Mouse (Mus musculus) cerebellum, adult 9-11 months (tissue): ENCODE results near the gene Slc15a5.

Experiments
- DNase-seq: peaks from one replicate; pipeline ENCODE4 v3.0.0; 2022

The Slc15a5 gene

GRCm38 (mm10) chr6:138054956-138055355, 24.8 kb downstream of the Slc15a5 start:
- DNase-seq: no peak

GRCm38 (mm10) chr6:138054166-138054565, 25.6 kb downstream of the Slc15a5 start:
- no peak for DNase-seq

- DNase-seq: no peak
These were observed 26.0 kb downstream of the Slc15a5 start for GRCm38 (mm10) chr6:138053686-138054085.

GRCm38 (mm10) chr6:138045364-138045763, 34.4 kb downstream of the Slc15a5 start:
- DNase-seq: no peak

GRCm38 (mm10) chr6:138042891-138043290, 36.8 kb downstream of the Slc15a5 start:
- DNase-seq: no peak

- no peak for DNase-seq
These were observed 37.9 kb downstream of the Slc15a5 start for GRCm38 (mm10) chr6:138041865-138042264.

GRCm38 (mm10) chr6:138037587-138037986, 42.1 kb downstream of the Slc15a5 start:
- DNase-seq: no peak

GRCm38 (mm10) chr6:138036891-138037290, 42.8 kb downstream of the Slc15a5 start:
- DNase-seq: no peak

GRCm38 (mm10) chr6:138016898-138017297, 62.8 kb downstream of the Slc15a5 start:
- DNase-seq: no peak

GRCm38 (mm10) chr6:138014976-138015674, 64.6 kb downstream of the Slc15a5 start:
- no peak for DNase-seq

GRCm38 (mm10) chr6:138011955-138012354, 67.8 kb downstream of the Slc15a5 start:
- DNase-seq: no peak

GRCm38 (mm10) chr6:138007705-138008104, 72.0 kb downstream of the Slc15a5 start:
- no peak for DNase-seq

- DNase-seq: no peak
These were observed 73.0 kb downstream of the Slc15a5 start for GRCm38 (mm10) chr6:138006525-138007251.

- no peak for DNase-seq
These were observed 89.9 kb downstream of the Slc15a5 start for GRCm38 (mm10) chr6:137989853-137990252.

- no peak for DNase-seq
These were observed 94.5 kb downstream of the Slc15a5 start for GRCm38 (mm10) chr6:137985169-137985568.

GRCm38 (mm10) chr6:137982195-137982737, 97.5 kb downstream of the Slc15a5 start:
- DNase-seq: no peak

- DNase-seq: no peak
These were observed 98.6 kb downstream of the Slc15a5 start for GRCm38 (mm10) chr6:137980905-137981696.

- DNase-seq: no peak
These were observed 99.3 kb downstream of the Slc15a5 start for GRCm38 (mm10) chr6:137980413-137980812.

GRCm38 (mm10) chr6:137979802-137980201, 99.9 kb downstream of the Slc15a5 start:
- no peak for DNase-seq

- no peak for DNase-seq
These were observed 103.7 kb downstream of the Slc15a5 start for GRCm38 (mm10) chr6:137976021-137976420.

- no peak for DNase-seq
These were observed 116.0 kb downstream of the Slc15a5 start for GRCm38 (mm10) chr6:137963703-137964102.

- DNase-seq: no peak
These were observed 116.9 kb downstream of the Slc15a5 start for GRCm38 (mm10) chr6:137962836-137963235.
